Mouse (Mus musculus) midbrain, embryonic 15.5 days (tissue): Measurements from ENCODE around the gene Obp1b. TPM values are rescaled to one million over a fixed set of nuclear protein-coding genes. Genes with fewer than 3 reads are reported as not detected.
"Not testable (repeated sequence)": the region's sequence is repeated elsewhere in the genome, so short reads cannot be mapped to it uniquely, and the experiment has no call there.

ENCODE experiments used
- ATAC-seq: fragments of 200-750 bp; cut with Nextera tagmentation; replicated peaks from 2 replicates; pipeline ENCODE4 v1.8.0; 2017; ENCODE audit warnings: moderate TSS enrichment
- H3K27ac ChIP-seq: fragments of 300-500 bp; sonication (generic); 2 replicates; pipeline ENCODE4 v1.5.1; 2015; ENCODE audit warnings: mild to moderate bottlenecking, inconsistent platforms
- H3K27me3 ChIP-seq: fragments of 300-500 bp; sonication (generic); replicated peaks from 2 replicates; pipeline ENCODE4 v1.6.1; 2015; ENCODE audit warnings: inconsistent platforms
- H3K36me3 ChIP-seq: fragments of 300-500 bp; sonication (generic); replicated peaks from 2 replicates; pipeline ENCODE4 v1.6.1; 2015; ENCODE audit warnings: inconsistent platforms
- H3K4me1 ChIP-seq: fragments of 300-500 bp; sonication (generic); 2 replicates; pipeline ENCODE4 v1.6.1; 2015; ENCODE audit warnings: inconsistent platforms
- H3K4me2 ChIP-seq: fragments of 300-500 bp; sonication (generic); 2 replicates; pipeline ENCODE4 v1.6.1; 2015; ENCODE audit warnings: inconsistent platforms, mild to moderate bottlenecking, moderate library complexity
- H3K4me3 ChIP-seq: fragments of 300-500 bp; sonication (generic); 2 replicates; pipeline ENCODE4 v1.5.1; 2015; ENCODE audit warnings: mild to moderate bottlenecking, inconsistent platforms
- H3K9ac ChIP-seq: fragments of 300-500 bp; sonication (generic); 2 replicates; pipeline ENCODE4 v1.6.1; 2015; ENCODE audit warnings: mild to moderate bottlenecking, inconsistent platforms
- H3K9me3 ChIP-seq: fragments of 300-500 bp; sonication (generic); 2 replicates; pipeline ENCODE4 v1.6.1; 2016; ENCODE audit warnings: inconsistent platforms
- WGBS: fragments of 180-500 bp; shearing (Covaris S2); methylation state at CpG from one replicate; pipeline ENCODE4 v1.1.7; 2015; ENCODE audit warnings: mixed read lengths; 5-methylcytosine and 5-hydroxymethylcytosine counted together
- polyA plus RNA-seq: library from polyadenylated mRNA; unstranded; fragments of >200 nt; fragmentation: Nextera tagmentation; extraction: Ambion mirVana; gene quantifications from 2 replicates; pipeline ENCODE4 v1.2.1, GENCODE M21; 2015

The Obp1b gene
- polyA plus RNA-seq, result not detected in 2 replicates

GRCm38 (mm10) chrX:78186477-78186876 lies at the start of gene Obp1b:
TSS of gene Obp1b (plus strand) at chrX:78186777.
- H3K9ac ChIP-seq, H3K9me3 ChIP-seq, H3K27ac ChIP-seq, H3K4me2 ChIP-seq, H3K4me1 ChIP-seq, H3K36me3 ChIP-seq, H3K27me3 ChIP-seq, ATAC-seq, H3K4me3 ChIP-seq: not testable (repeated sequence)
- WGBS, result no CpG with 5 or more reads among the region's 3 CpGs

- not testable (repeated sequence) for ATAC-seq, H3K27ac ChIP-seq, H3K27me3 ChIP-seq, H3K9ac ChIP-seq, H3K4me3 ChIP-seq, H3K9me3 ChIP-seq, H3K36me3 ChIP-seq, H3K4me1 ChIP-seq, H3K4me2 ChIP-seq
- WGBS, result 77% methylated on average over 1 of the region's 1 CpGs
These were observed 15.6 kb downstream of the Obp1b start for GRCm38 (mm10) chrX:78202220-78202619.

DNA sequence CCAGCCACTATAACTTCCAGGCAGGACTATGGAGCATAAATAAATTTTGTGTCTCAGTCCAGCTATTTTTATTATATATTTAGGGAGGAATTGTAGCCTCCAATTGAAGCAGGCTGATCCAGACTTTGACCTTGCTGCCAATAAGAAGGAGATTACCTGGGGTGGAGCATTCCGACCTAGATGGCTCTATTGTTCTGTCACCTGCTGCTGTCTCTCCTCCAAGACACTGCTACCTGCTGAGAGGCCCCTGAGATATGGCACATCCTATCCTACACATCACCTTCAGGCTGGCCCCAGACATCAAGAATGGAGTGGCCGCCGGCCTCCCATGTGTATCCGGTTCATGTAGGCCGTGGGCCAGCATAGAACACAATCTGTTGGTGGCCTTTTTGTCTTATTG lies 16.3 kb downstream of the Obp1b start:
- H3K27ac ChIP-seq, result no peak overlapping the region
- no peak overlapping the region for H3K4me2 ChIP-seq
- no peak overlapping the region for H3K4me3 ChIP-seq
- 91% methylated on average over 5 of the region's 5 CpGs for WGBS
- no peak for ATAC-seq
- H3K4me1 ChIP-seq, result no peaks in the 10 kb centered on the region
- H3K9me3 ChIP-seq, result no peaks in the 10 kb centered on the region
- no peak overlapping the region for H3K9ac ChIP-seq
- H3K27me3 ChIP-seq, result no peaks in the 10 kb centered on the region
- no peaks in the 10 kb centered on the region for H3K36me3 ChIP-seq

Other genes starting within 250 kb of the Obp1b start
- 0.24 TPM in 1 of 2 replicates, not detected in the other for gene Obp1a, start 95.4 kb upstream of the Obp1b start, polyA plus RNA-seq
- gene Gm5938, start 61.3 kb upstream of the Obp1b start, polyA plus RNA-seq, result not detected in 2 replicates
- not detected in 2 replicates for gene Gm14743, start 59.1 kb downstream of the Obp1b start, polyA plus RNA-seq
- not detected in 2 replicates for gene 4930480E11Rik, start 182.9 kb downstream of the Obp1b start, polyA plus RNA-seq